Mouse (Mus musculus): ENCODE results near the gene Hist1h4c. TPM values are rescaled to one million over a fixed set of nuclear protein-coding genes. Genes with fewer than 3 reads are reported as not detected.
A peak's percentile ranks its signal among the peaks of the same experiment; 100 is the strongest.

Hist1h4c gene
- 10 to 100 TPM; 49.8 to 61.2 TPM for total RNA-seq (2021)
- long read RNA-seq, experiment 1, partial matches to known transcripts, result 0 of 1 reads
- long read RNA-seq, experiment 1, other reads (novel, unspliced or antisense), result 0 of 1 reads
- long read RNA-seq, experiment 2, partial matches to known transcripts, result 0 of 1 reads
- long read RNA-seq, experiment 2, other reads (novel, unspliced or antisense), result 0 of 1 reads

GRCm38 (mm10) chr13:23698300-23698693, at the start of gene Hist1h4c:
Gene Hist1h4c, minus strand, starts transcription at chr13:23698454.
- TF ChIP-seq CTCF (IDR thresholded peaks at IDR 0.05), result peak; percentile 14; the same call in 1 of the 2 replicates
- DNase-seq, result peak; percentile 97
- peak within 1 kb of the TSS; percentile 80 for H3K27ac ChIP-seq
- peak within 1 kb of the TSS; percentile 78 for H3K4me3 ChIP-seq
- intact Hi-C loops (cut with DNase I), result loop anchor here (5.0 kb wide), 2 partner anchors 76 to 116 kb away; partner anchors contain the start of genes Hist1h1e, Hist1h2be and Hist1h4d

GRCm38 (mm10) chr13:23747892-23748288, 49.6 kb upstream of the Hist1h4c start:
- DNase-seq, result no peak
- TF ChIP-seq CTCF (IDR thresholded peaks at IDR 0.05), result no peak
- H3K4me3 ChIP-seq, result no peak overlapping the region
- H3K27ac ChIP-seq, result no peak overlapping the region
- intact Hi-C loops (cut with DNase I), result loop anchor here (5.0 kb wide), 2 partner anchors 166 to 1706 kb away; partner anchors contain the start of genes Hist1h2ag, Hist1h2bj, Hist1h4d and Hist1h4i

- intact Hi-C loops (cut with DNase I), result loop anchor here (5.0 kb wide), 2 partner anchors 165 to 1705 kb away; partner anchors contain the start of genes Hist1h2ag, Hist1h2bj, Hist1h4d and Hist1h4i
- Histone ChIP-seq H3K27ac (peak overlapping the region; percentile 95), H3K4me3 (peak overlapping the region; percentile 70)
- no peak for TF ChIP-seq CTCF (IDR thresholded peaks at IDR 0.05)
- no peak for DNase-seq
These were observed 49.0 kb upstream of the Hist1h4c start for GRCm38 (mm10) chr13:23747081-23747891.

GRCm38 (mm10) chr13:23746201-23747080, 48.2 kb upstream of the Hist1h4c start, which contains the start of gene Hist1h2bb:
Gene Hist1h2bb, plus strand, starts transcription at chr13:23746734.
- TF ChIP-seq CTCF (IDR thresholded peaks at IDR 0.05), result 0 out of 2 replicates have a peak, but pooled peaks have one; percentile 23
- peak; percentile 72 for DNase-seq
- intact Hi-C loops (cut with DNase I), result loop anchor here (5.0 kb wide), 2 partner anchors 164 to 1704 kb away; partner anchors contain the start of genes Hist1h2ag, Hist1h2bj, Hist1h4d and Hist1h4i

GRCm38 (mm10) chr13:23745381-23746161, 47.3 kb upstream of the Hist1h4c start, which contains the start of gene Hist1h3c:
Gene Hist1h3c, minus strand, starts transcription at chr13:23745602.
- TF ChIP-seq CTCF (IDR thresholded peaks at IDR 0.05), result no peak
- peak within 1 kb of the TSS; percentile 70 for H3K4me3 ChIP-seq
- H3K27ac ChIP-seq, result peak within 1 kb of the TSS; percentile 95
- DNase-seq, result peak; percentile 84
- intact Hi-C loops (cut with DNase I), result loop anchor here (5.0 kb wide), 2 partner anchors 163 to 1703 kb away; partner anchors contain the start of genes Hist1h2ag, Hist1h2bj, Hist1h4d and Hist1h4i

More at GRCm38 (mm10) chr13:23746201-23747080, 48.2 kb upstream of the Hist1h4c start, which contains the start of gene Hist1h2bb:
- Histone ChIP-seq H3K27ac (peak within 1 kb of the TSS; percentile 95), H3K4me3 (peak within 1 kb of the TSS; percentile 70)

GRCm38 (mm10) chr13:23744421-23745380, 46.4 kb upstream of the Hist1h4c start:
- TF ChIP-seq CTCF (IDR thresholded peaks at IDR 0.05), result no peak
- no peak for DNase-seq
- Histone ChIP-seq H3K27ac (no peak overlapping the region), H3K4me3 (peak overlapping the region; percentile 70)
- intact Hi-C loops (cut with DNase I), result loop anchor here (5.0 kb wide), 2 partner anchors 162 to 1702 kb away; partner anchors contain the start of genes Hist1h2ag, Hist1h2bj, Hist1h4d and Hist1h4i

GRCm38 (mm10) chr13:23743963-23744362, 45.7 kb upstream of the Hist1h4c start:
- DNase-seq, result no peak
- intact Hi-C loops (cut with DNase I), result no loop called here
- Histone ChIP-seq H3K27ac (no peak overlapping the region), H3K4me3 (no peak overlapping the region)
- TF ChIP-seq CTCF (IDR thresholded peaks at IDR 0.05), result no peak

GRCm38 (mm10) chr13:23743215-23743614, 45.0 kb upstream of the Hist1h4c start:
- TF ChIP-seq CTCF (IDR thresholded peaks at IDR 0.05), result no peak
- H3K27ac ChIP-seq, result no peak overlapping the region
- no peak overlapping the region for H3K4me3 ChIP-seq
- intact Hi-C loops (cut with DNase I), result no loop called here
- no peak for DNase-seq

GRCm38 (mm10) chr13:23742007-23742406, 43.8 kb upstream of the Hist1h4c start:
- H3K4me3 ChIP-seq, result no peak overlapping the region
- intact Hi-C loops (cut with DNase I), result no loop called here
- TF ChIP-seq CTCF (IDR thresholded peaks at IDR 0.05), result no peak
- H3K27ac ChIP-seq, result no peak overlapping the region
- DNase-seq, result no peak

- intact Hi-C loops (cut with DNase I), result no loop called here
- TF ChIP-seq CTCF (IDR thresholded peaks at IDR 0.05), result no peak
- Histone ChIP-seq H3K27ac (peak overlapping the region; percentile 96), H3K4me3 (peak overlapping the region; percentile 96)
- DNase-seq, result no peak
These were observed 42.7 kb upstream of the Hist1h4c start for GRCm38 (mm10) chr13:23740910-23741309.

Measured in gastrocnemius, adult 2 months (tissue).